Mouse (Mus musculus) ovary, adult 18-20 months (tissue): ENCODE data around the gene Prkcz.
A peak's percentile ranks its signal among the peaks of the same experiment; 100 is the strongest.

Experiments used
- DNase-seq: peaks from one replicate; pipeline ENCODE4 v3.0.0; 2022; ENCODE audit warnings: low spot score, mixed read lengths

Gene Prkcz

DNA sequence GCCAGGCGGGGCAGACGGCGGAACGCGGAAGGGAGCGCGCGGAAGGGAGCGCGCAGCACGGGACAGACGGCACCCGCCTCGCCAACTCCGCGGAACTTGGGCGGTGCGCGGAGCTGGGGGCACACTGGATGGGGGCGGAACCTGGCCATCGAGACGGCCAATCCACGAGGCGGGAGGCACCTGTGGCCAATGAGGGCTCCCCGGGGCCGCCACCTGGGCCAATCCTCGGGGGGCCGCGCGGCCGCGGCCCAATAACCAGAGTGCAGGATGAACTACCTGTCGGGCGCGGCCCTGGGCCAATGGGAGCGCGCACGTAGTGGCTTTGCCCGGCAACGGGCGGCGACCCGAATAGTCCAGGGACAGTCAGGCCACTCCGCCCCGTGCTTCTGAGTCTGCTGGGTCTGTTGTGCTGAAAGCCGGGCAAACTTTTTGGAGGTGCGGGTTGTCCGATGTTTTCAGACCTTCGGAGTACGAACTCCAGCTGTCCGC, at the start of gene Prkcz:
TSS of gene Prkcz (minus strand) at position 59 of the 489 bp plus-strand sequence.
- peak; percentile 84 for DNase-seq

- DNase-seq = peak; percentile 70
Observed at GRCm38 (mm10) chr4:155409058-155409776, 48.1 kb upstream of the Prkcz start, which contains the start of gene Cfap74. Cfap74 (plus strand) TSS chr4:155409190.

DNA sequence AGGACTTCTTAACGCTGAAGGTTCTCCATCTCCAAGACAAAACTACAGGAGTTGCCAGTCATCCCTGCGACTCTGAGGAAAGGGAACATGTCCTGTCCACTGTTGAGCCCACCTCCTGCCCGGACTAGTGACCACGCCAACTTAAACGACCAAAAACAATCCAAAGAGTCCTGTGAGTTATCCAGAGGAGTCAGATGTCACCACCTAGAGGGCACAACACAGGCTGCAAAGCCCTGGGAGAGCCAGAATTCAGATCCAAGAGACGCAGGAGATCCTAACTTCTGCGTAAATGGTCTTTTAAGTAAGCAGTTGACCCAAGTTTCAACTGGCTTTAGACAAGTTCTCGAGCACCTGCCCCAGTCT, 47.5 kb upstream of the Prkcz start:
- DNase-seq = no peak

GRCm38 (mm10) chr4:155402489-155402888, 41.3 kb upstream of the Prkcz start:
- DNase-seq = no peak

- DNase-seq = no peak
Observed at GRCm38 (mm10) chr4:155401121-155401520, 40.0 kb upstream of the Prkcz start.

DNA sequence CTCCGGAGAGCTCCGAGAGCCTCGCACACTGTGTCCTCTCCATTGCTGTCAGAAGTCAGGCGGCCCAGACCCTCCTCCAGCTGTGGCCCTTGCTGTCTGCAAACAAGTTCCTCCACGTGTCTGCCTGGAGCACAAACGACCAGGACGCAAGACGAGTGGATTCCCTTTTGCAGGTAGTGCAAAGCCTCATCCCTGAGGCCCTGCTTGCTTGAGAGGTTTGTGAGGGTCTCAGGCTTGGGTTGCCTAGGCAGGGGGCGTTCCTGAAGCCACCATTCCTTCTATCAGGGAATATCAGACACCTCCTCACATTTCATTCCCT, 37.0 kb upstream of the Prkcz start:
- no peak for DNase-seq

GRCm38 (mm10) chr4:155397511-155398221, 36.5 kb upstream of the Prkcz start, which contains the start of gene Gabrd:
Gabrd (minus strand) TSS chr4:155398112.
- peak; percentile 15 for DNase-seq

GRCm38 (mm10) chr4:155396751-155397150, 35.6 kb upstream of the Prkcz start:
- no peak for DNase-seq

GRCm38 (mm10) chr4:155395471-155395870, 34.3 kb upstream of the Prkcz start:
- no peak for DNase-seq

GRCm38 (mm10) chr4:155387166-155387565, 26.0 kb upstream of the Prkcz start:
- no peak for DNase-seq

- no peak for DNase-seq
Observed at GRCm38 (mm10) chr4:155383326-155383725, 22.2 kb upstream of the Prkcz start.

DNA sequence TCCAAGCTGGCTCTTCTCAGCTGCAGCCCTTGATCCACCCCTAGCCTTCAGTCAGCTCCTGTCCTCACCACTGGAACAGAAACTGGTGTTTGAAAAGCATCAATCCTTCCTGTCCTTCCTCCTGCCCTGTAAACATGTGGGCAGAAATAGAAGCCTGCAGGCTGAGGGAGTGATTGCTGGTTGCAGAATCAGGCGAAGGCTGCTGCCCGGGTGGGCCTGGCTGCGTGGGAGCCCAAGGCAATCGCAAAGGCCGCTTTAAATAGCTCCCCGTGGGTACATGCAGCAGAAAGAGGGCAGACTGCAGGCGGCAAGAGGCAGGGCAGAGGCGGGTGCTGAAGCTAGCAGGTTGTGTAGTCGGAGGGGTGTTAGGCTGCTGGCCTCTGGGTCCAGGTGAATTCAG, 21.6 kb upstream of the Prkcz start:
- no peak for DNase-seq

DNA sequence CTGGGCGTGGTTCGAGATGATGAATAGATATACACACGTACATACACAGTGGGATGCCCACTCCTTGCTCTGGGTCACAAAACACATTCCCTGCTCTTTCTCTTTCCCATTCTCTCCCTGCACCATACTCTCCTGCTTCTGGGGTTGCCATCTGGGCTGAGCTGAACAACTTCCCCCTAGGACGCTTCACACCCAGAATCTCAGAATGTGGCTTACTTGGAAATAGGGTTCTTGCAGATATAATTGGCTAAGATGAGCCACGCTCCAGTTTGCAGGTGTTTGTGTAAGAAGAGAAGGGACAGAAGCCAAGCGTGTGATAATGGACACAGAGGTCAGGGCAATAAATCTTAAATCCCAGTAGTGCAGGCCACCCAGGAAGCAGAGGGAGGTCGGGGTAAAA, 20.8 kb upstream of the Prkcz start:
- DNase-seq = no peak

GRCm38 (mm10) chr4:155371797-155372735, 10.9 kb upstream of the Prkcz start:
- no peak for DNase-seq

DNA sequence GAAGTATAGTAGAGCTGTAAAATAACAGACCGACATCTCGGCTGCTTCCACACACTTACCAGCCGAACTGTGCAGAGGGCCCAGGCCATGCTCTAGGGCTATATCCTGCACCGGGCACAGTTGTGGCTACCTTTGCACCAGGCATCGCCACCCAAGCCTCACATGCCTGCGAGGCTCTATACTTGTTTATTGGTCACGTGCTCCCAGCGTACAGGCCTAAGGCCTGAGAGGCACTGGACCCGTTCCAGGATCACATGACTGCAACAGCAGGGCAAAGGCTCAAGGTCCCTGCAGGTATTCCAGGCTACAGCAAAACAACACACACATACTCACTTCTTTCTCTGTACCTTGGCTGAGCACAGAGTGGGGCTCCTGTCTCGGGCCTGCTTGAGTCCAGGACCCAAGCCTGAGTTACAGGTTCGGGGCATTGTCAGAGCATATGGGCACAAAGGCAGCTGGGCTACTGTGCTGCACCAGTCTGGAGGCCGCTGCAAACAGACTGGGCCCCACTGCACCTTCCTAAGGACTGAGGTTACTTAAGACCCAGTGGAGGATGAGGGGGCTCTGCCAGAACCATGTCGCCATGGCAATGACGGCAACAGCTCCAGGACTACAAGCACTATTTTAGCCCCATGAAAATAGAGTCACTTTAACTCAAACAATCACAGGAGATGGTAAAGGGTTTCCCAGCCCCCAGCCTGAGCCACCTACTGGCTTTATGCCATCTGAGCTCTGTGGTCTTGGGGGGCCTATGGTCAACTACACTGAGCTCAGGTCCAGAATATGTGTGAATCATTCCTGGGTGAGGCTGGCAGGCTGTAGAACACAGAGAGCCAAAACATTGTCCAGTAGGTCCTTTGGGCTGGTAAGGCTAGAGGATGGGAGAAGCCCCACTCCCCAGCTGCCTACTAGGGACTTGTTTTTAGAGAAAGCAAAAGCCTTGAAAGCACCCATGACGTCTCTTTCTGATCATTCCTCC, 9.9 kb upstream of the Prkcz start:
- DNase-seq = no peak

DNA sequence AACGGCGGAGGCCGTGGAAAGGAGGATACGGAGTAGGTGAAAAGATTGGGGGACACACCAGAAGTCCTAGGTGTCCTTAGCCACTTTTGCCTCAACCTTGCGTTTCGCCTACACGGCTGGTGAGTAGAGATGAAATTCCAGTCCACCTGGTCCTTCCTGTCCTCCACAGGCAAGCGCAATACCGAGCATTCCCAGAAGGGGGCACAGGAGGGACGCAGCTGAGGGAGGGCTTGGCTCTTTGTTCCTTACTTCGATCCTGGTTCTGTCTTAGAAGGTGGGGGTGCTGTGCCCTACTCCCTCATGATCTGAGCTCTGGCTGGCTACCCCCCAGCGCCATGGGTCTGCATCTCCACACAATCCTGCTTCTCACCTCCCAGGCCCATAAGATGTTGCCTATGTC, 7.5 kb upstream of the Prkcz start:
- DNase-seq = peak; percentile 33

DNA sequence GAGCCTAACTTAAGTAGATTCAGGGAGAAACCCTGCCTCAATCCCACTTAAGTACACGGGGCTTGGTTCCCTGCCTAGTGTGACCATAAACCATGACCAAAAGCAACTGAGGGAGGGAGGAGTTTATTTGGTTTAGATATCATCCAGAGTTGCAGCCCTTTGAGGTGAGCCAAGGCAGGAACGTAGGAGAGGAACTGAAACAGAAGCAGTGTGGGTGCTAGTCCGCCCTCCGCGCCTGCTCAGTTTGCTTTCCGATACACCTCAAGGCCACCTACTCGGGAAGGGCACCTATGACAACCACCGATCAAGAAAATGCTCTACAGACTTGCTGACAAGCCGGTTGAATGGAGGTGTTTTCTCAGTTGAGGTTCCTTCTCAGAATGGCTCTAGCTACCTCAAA, 6.6 kb upstream of the Prkcz start:
- DNase-seq = no peak

GRCm38 (mm10) chr4:155366784-155367183, 5.6 kb upstream of the Prkcz start:
- DNase-seq = no peak

GRCm38 (mm10) chr4:155362443-155362842, 1.3 kb upstream of the Prkcz start:
- DNase-seq = no peak

DNA sequence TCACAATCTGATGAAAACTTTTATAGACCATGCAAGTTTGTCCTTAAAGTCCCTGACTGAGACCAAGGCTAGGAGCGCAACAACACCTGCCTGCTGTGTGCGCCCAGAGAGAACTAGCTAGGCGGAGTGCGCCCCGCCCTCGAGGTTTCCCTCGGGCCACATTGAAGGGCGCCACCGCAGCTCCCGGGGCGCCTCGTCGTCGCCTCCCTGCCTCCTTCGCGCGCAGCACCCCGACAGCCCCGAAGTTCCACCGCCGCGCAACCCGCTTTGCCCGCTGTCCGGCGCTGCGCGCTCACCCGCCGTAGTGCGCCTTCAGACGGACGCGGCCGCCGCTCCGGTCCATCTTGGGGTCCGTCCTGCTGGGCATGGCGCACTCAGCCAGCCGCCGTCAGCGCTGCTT, 305 bp downstream of the Prkcz start:
- DNase-seq = no peak
